ENCODE assay signal across 10 mouse cellular contexts in genomic region chr5:149634409-149635035, GRCm38 (mm10). TPM values are rescaled to one million over a fixed set of nuclear protein-coding genes. Genes with fewer than 3 reads are reported as not detected.
A peak's percentile ranks its signal among the peaks of the same experiment; 100 is the strongest.
DNase-seq lines count a peak whose midpoint lies in the region; ATAC-seq lines count a peak whose summit lies in the region.
"Had no signal": no experiment of that assay in that cellular context is flagged by ENCODE, and none has a peak within 500 bp of the region (broad histone marks: within the 10 kb centered on the region; RNA-seq: fewer than 3 reads in every experiment).

No protein-coding gene starts in this region.

- H3K4me3 ChIP-seq in heart, embryonic 15.5 days: peak overlapping the region; percentile 72
- peak overlapping the region; percentile 74 for H3K4me3 ChIP-seq in hindbrain, embryonic 12.5 days
- peak overlapping the region; percentile 66 for H3K4me3 ChIP-seq in midbrain, embryonic 13.5 days (replicated peaks)

- 65% methylated on average over 11 of the region's 11 CpGs for WGBS in heart, embryonic 15.5 days
- 79% methylated on average over 11 of the region's 11 CpGs for WGBS in hindbrain, embryonic 12.5 days
- WGBS in midbrain, embryonic 13.5 days: 73% methylated on average over 11 of the region's 11 CpGs

- no peak overlapping the region for H3K27ac ChIP-seq in heart, embryonic 15.5 days
- no peak overlapping the region for H3K27ac ChIP-seq in hindbrain, embryonic 12.5 days
- no peak overlapping the region for H3K27ac ChIP-seq in midbrain, embryonic 13.5 days

- H3K9ac ChIP-seq in heart, embryonic 15.5 days: no peak overlapping the region; the same call in 1 of the 2 replicates
- peak overlapping the region; percentile 77 for H3K9ac ChIP-seq in hindbrain, embryonic 12.5 days
- H3K9ac ChIP-seq in midbrain, embryonic 13.5 days (replicated peaks): peak overlapping the region; percentile 76

- ATAC-seq in heart, embryonic 15.5 days (replicated peaks; ENCODE audit: insufficient number of reproducible peaks, insufficient read depth, low FRiP score, low read depth): no peak
- ATAC-seq in hindbrain, embryonic 12.5 days (ENCODE audit: low FRiP score): no peak
- no peak for ATAC-seq in midbrain, embryonic 13.5 days
- ATAC-seq: Patski had no signal

- H3K4me2 ChIP-seq in heart, embryonic 15.5 days: peak overlapping the region; percentile 90
- peak overlapping the region; percentile 93 for H3K4me2 ChIP-seq in hindbrain, embryonic 12.5 days (replicated peaks)
- H3K4me2 ChIP-seq in midbrain, embryonic 13.5 days (replicated peaks): peak overlapping the region; percentile 96

- H3K4me1 ChIP-seq in heart, embryonic 15.5 days (replicated peaks): peaks cover 19% of the 10 kb centered on the region
- H3K4me1 ChIP-seq in hindbrain, embryonic 12.5 days: peaks cover 18% of the 10 kb centered on the region
- H3K4me1 ChIP-seq in midbrain, embryonic 13.5 days (replicated peaks): peaks cover 31% of the 10 kb centered on the region

- H3K27me3 ChIP-seq in heart, embryonic 15.5 days: no peaks in the 10 kb centered on the region
- no peaks in the 10 kb centered on the region for H3K27me3 ChIP-seq in hindbrain, embryonic 12.5 days
- H3K27me3 ChIP-seq in midbrain, embryonic 13.5 days: no peaks in the 10 kb centered on the region
- H3K27me3 ChIP-seq: Patski had no signal

- peaks cover 29% of the 10 kb centered on the region for H3K36me3 ChIP-seq in heart, embryonic 15.5 days
- peaks cover 40% of the 10 kb centered on the region for H3K36me3 ChIP-seq in hindbrain, embryonic 12.5 days
- peaks cover 42% of the 10 kb centered on the region for H3K36me3 ChIP-seq in midbrain, embryonic 13.5 days

- no peak for DNase-seq in heart, postnatal 4 days
- DNase-seq in MEL-GATA-1-ER (ENCODE audit: extremely low read depth, low read depth): peak; percentile 36
- no peak for DNase-seq in urinary bladder, postnatal 36 days (ENCODE audit: low spot score in 2 of 2)
- DNase-seq in right cerebral cortex, postnatal 25 days: no peak
- DNase-seq in B cell, adult 2 months: no peak
- DNase-seq: gastrocnemius, postnatal 36 days had no signal

- H3K9me3 ChIP-seq in heart, embryonic 15.5 days (replicated peaks): no peaks in the 10 kb centered on the region
- H3K9me3 ChIP-seq in hindbrain, embryonic 12.5 days (replicated peaks): no peaks in the 10 kb centered on the region
- no peaks in the 10 kb centered on the region for H3K9me3 ChIP-seq in midbrain, embryonic 13.5 days

RNA-seq across cellular contexts. Expression of gene Hsph1, which starts 1.7 kb away (rescaled TPM):
- 26.4 and 28.6 TPM in 2 replicates for polyA plus RNA-seq in heart, embryonic 15.5 days (2015; fragmentation: Nextera tagmentation; extraction: Ambion mirVana)
- total RNA-seq in heart, postnatal 4 days (2021): 10 to 100 TPM; 16.7 to 19.0 TPM
- polyA plus RNA-seq in hindbrain, embryonic 12.5 days (2016; fragmentation: Nextera tagmentation; extraction: Ambion mirVana): 93.9 and 95.3 TPM in 2 replicates
- 90.5 and 101 TPM in 2 replicates for polyA plus RNA-seq in midbrain, embryonic 13.5 days (2015; fragmentation: Nextera tagmentation; extraction: Ambion mirVana)

RNA-seq across cellular contexts. Expression of gene B3glct, which starts 43.5 kb away (rescaled TPM):
- polyA plus RNA-seq in heart, embryonic 15.5 days (2015; fragmentation: Nextera tagmentation; extraction: Ambion mirVana): 8.0 and 8.6 TPM in 2 replicates
- total RNA-seq in heart, postnatal 4 days (2021): 10 to 100 TPM; 13.0 to 14.0 TPM
- polyA plus RNA-seq in hindbrain, embryonic 12.5 days (2016; fragmentation: Nextera tagmentation; extraction: Ambion mirVana): 14.8 and 16.3 TPM in 2 replicates
- 13.6 and 13.9 TPM in 2 replicates for polyA plus RNA-seq in midbrain, embryonic 13.5 days (2015; fragmentation: Nextera tagmentation; extraction: Ambion mirVana)
